Mouse (Mus musculus) liver, embryonic 14 days (tissue): Measurements from ENCODE around the gene Slc35a1. TPM values are rescaled to one million over a fixed set of nuclear protein-coding genes. Genes with fewer than 3 reads are reported as not detected.

Experiments
- polyA plus RNA-seq: library from polyadenylated mRNA; depleted of rRNA; stranded (reverse); fragments of >200 nt; gene quantifications from 2 replicates; pipeline ENCODE4 v1.2.3, GENCODE M21; 2012; rRNA removed

Slc35a1 gene
- 8.0 and 9.5 TPM in 2 replicates for polyA plus RNA-seq

GRCm38 (mm10) chr4:34686874-34687567, at the start of gene Slc35a1:
Gene Slc35a1 (minus strand): TSS chr4:34687438.

GRCm38 (mm10) chr4:34729851-34730341, 42.7 kb upstream of the Slc35a1 start, which contains the start of gene Cfap206:
Gene Cfap206 (minus strand): TSS chr4:34730206.

GRCm38 (mm10) chr4:34614630-34615094, 72.6 kb downstream of the Slc35a1 start, which contains the start of the genes Orc3 and Rars2:
Gene Orc3 (minus strand): TSS chr4:34614944.
Gene Rars2 (plus strand): TSS chr4:34614957.

Other genes starting within 250 kb of the Slc35a1 start
- 28.8 and 29.1 TPM in 2 replicates for gene Akirin2, start 136.5 kb downstream of the Slc35a1 start, polyA plus RNA-seq
- 21.9 and 25.6 TPM in 2 replicates for gene Orc3, start 72.5 kb downstream of the Slc35a1 start, polyA plus RNA-seq
- 17.3 and 18.6 TPM in 2 replicates for gene Rars2, start 72.5 kb downstream of the Slc35a1 start, polyA plus RNA-seq
- gene Cfap206, start 42.8 kb upstream of the Slc35a1 start, polyA plus RNA-seq = not detected in 2 replicates
- not detected in 2 replicates for gene Gm136, start 68.8 kb upstream of the Slc35a1 start, polyA plus RNA-seq
- 10.0 and 10.7 TPM in 2 replicates for gene Smim8, start 91.0 kb upstream of the Slc35a1 start, polyA plus RNA-seq
- 2.8 and 3.1 TPM in 2 replicates for gene Zfp292, start 195.5 kb upstream of the Slc35a1 start, polyA plus RNA-seq
- 0.03 TPM in 1 of 2 replicates, not detected in the other for gene Cga, start 206.3 kb upstream of the Slc35a1 start, polyA plus RNA-seq